Mouse (Mus musculus) liver, adult 2 months (tissue): ENCODE data around the gene Ccdc82.

Experiments
- CTCF ChIP-seq: fragments of 200-500 bp; IDR thresholded peaks from 2 replicates; pipeline ENCODE4 v1.5.1; 2011; ENCODE audit warnings: low read depth, low read length, control low read depth
- POLR2A ChIP-seq: fragments of 200-500 bp; IDR thresholded peaks from 2 replicates; pipeline ENCODE4 v1.6.1; 2011; ENCODE audit warnings: low read length, control low read depth; ENCODE audit not compliant: insufficient read depth; ENCODE audit errors: extremely low read depth

DNA sequence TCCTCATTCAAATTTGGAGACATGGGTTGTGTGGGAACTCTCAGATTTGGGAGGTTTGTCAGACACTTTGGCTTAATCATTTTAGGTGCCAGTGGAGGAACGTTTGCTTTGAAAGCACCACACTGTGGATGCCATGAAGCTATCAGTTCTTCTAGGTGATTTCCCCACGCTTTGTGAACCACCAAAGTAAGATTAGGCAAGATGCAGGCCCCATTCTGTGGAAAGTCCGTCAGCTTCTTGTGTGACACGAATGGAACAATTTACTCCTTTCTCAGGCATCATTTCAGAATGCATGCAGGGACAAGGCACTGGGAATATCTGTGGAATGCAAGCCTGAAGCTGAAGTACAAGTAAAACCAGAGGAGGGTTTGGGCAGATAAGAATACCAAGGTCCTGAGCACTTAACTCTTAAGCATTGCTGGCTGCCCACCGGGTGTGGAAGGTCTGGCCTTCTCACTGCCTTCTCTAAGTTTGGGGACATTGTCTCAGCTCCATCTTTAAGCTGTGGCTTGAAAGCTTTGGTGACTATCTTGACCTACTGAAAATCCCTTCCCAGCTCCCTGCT lies 74.1 kb downstream of the Ccdc82 start:
- TF ChIP-seq CTCF (no peak), POLR2A (no peak)
